Mouse (Mus musculus): Measurements from ENCODE around the gene Aip.
A peak's percentile ranks its signal among the peaks of the same experiment; 100 is the strongest.

The Aip gene

GRCm38 (mm10) chr19:4125741-4126696 lies at the start of gene Aip:
TSS of gene Aip (minus strand) at chr19:4125858.
- peak; percentile 96 to 99 for DNase-seq

GRCm38 (mm10) chr19:4172925-4173324 lies 47.3 kb upstream of the Aip start:
- DNase-seq = no peak

- DNase-seq = no peak
These were observed 46.0 kb upstream of the Aip start for GRCm38 (mm10) chr19:4171393-4172290.

GRCm38 (mm10) chr19:4170723-4171392 lies 45.2 kb upstream of the Aip start:
- no peak for DNase-seq

GRCm38 (mm10) chr19:4169810-4170209 lies 44.2 kb upstream of the Aip start:
- DNase-seq = peak in 1 of 2 experiments; percentile 63

GRCm38 (mm10) chr19:4169378-4169784 lies 43.7 kb upstream of the Aip start:
- peak; percentile 99 to 100 for DNase-seq

- DNase-seq = no peak
These were observed 41.2 kb upstream of the Aip start for GRCm38 (mm10) chr19:4166678-4167476.

- DNase-seq = no peak
These were observed 39.1 kb upstream of the Aip start for GRCm38 (mm10) chr19:4164721-4165120.

- no peak for DNase-seq
These were observed 38.4 kb upstream of the Aip start for GRCm38 (mm10) chr19:4164100-4164499.

GRCm38 (mm10) chr19:4163543-4163887 lies 37.9 kb upstream of the Aip start:
- DNase-seq = no peak

GRCm38 (mm10) chr19:4162646-4163542 lies 37.2 kb upstream of the Aip start, which contains the start of gene Rps6kb2:
TSS of gene Rps6kb2 (minus strand) at chr19:4163354.
- DNase-seq = peak; percentile 97 to 98

- DNase-seq = no peak
These were observed 33.4 kb upstream of the Aip start for GRCm38 (mm10) chr19:4159049-4159448.

- no peak for DNase-seq
These were observed 31.1 kb upstream of the Aip start for GRCm38 (mm10) chr19:4156771-4157170.

- DNase-seq = no peak
These were observed 30.5 kb upstream of the Aip start for GRCm38 (mm10) chr19:4156073-4156579.

GRCm38 (mm10) chr19:4155223-4156072 lies 29.8 kb upstream of the Aip start:
- no peak for DNase-seq

- DNase-seq = no peak
These were observed 29.0 kb upstream of the Aip start for GRCm38 (mm10) chr19:4154437-4155222.

GRCm38 (mm10) chr19:4153232-4153654 lies 27.6 kb upstream of the Aip start, which contains the start of gene Ptprcap:
TSS of gene Ptprcap (plus strand) at chr19:4153604.
- DNase-seq = peak; percentile 73

GRCm38 (mm10) chr19:4152445-4153231 lies 27.0 kb upstream of the Aip start:
- DNase-seq = no peak

Data from cerebellum, postnatal 36 days (tissue).